Mouse (Mus musculus) CH12.LX (cell line): ENCODE results near the gene Psap. TPM values are rescaled to one million over a fixed set of nuclear protein-coding genes. Genes with fewer than 3 reads are reported as not detected.

Experiments used
- DNase-seq: peaks from one replicate; pipeline ENCODE4 v3.0.0-alpha.2; 2013; ENCODE audit errors: extremely low read depth
- H3K27ac ChIP-seq: 2 replicates; pipeline ENCODE4 v1.5.1; 2012; ENCODE audit warnings: low read depth, mild to moderate bottlenecking, control low read depth, moderate library complexity; ENCODE audit not compliant: insufficient read depth
- H3K27me3 ChIP-seq: replicated peaks from 2 replicates; pipeline ENCODE3; 2012; ENCODE audit warnings: inconsistent platforms
- H3K36me3 ChIP-seq, 2 experiments: replicated peaks in 1 of 2; 2 replicates each; pipeline versions ENCODE3 to v1.6.1; 2012; ENCODE audit warnings: inconsistent platforms in 1 of 2, low read length in 1 of 2, mild to moderate bottlenecking in 1 of 2, mixed read lengths in 1 of 2, moderate library complexity in 1 of 2; ENCODE audit not compliant: control insufficient read depth in 1 of 2, insufficient read depth in 1 of 2
- H3K4me1 ChIP-seq, 2 experiments: 2 replicates each; pipeline ENCODE4 v1.6.1; 2012; ENCODE audit warnings: inconsistent platforms in 1 of 2, moderate library complexity in 1 of 2; ENCODE audit not compliant: insufficient read depth in 2 of 2, control insufficient read depth in 1 of 2
- H3K4me2 ChIP-seq: 2 replicates; pipeline ENCODE4 v1.6.1; 2012; ENCODE audit warnings: low read depth, mild to moderate bottlenecking, control low read depth; ENCODE audit not compliant: poor library complexity, insufficient read depth, severe bottlenecking
- H3K4me3 ChIP-seq, 3 experiments: fragments of 150-350 bp in 1 of 3; sonication (generic) in 1 of 3; replicated peaks in 1 of 3; 2 replicates each; pipeline versions ENCODE3 to v1.5.1; 2011 to 2012; ENCODE audit warnings: low read depth in 2 of 3, low read length in 2 of 3, mild to moderate bottlenecking in 2 of 3, moderate library complexity in 2 of 3, control low read depth in 1 of 3, improper control_type of control experiment in 1 of 3, inconsistent platforms in 1 of 3, mixed read lengths in 1 of 3; ENCODE audit not compliant: poor library complexity in 1 of 3
- H3K79me2 ChIP-seq: replicated peaks from 2 replicates; pipeline ENCODE4 v1.6.1; 2012; ENCODE audit warnings: mild to moderate bottlenecking, moderate library complexity; ENCODE audit not compliant: control insufficient read depth, poor library complexity, insufficient read depth, severe bottlenecking; ENCODE audit errors: extremely low read depth
- H3K9ac ChIP-seq: 2 replicates; pipeline ENCODE4 v1.6.1; 2012; ENCODE audit warnings: low read depth, mild to moderate bottlenecking, control low read depth, moderate library complexity; ENCODE audit not compliant: insufficient read depth
- H3K9me3 ChIP-seq: replicated peaks from 2 replicates; pipeline ENCODE3; 2012; ENCODE audit warnings: low read length, inconsistent platforms, mixed read lengths
- BHLHE40 ChIP-seq: IDR thresholded peaks from 2 replicates; pipeline ENCODE4 v1.6.1; 2011; ENCODE audit warnings: mild to moderate bottlenecking, low read depth, low read length, improper control_type of control experiment
- ELF1 ChIP-seq: IDR thresholded peaks from 2 replicates; pipeline ENCODE4 v1.6.1; 2014; ENCODE audit warnings: low read depth, mild to moderate bottlenecking, inconsistent platforms, low read length, improper control_type of control experiment
- ETS1 ChIP-seq: conservative IDR thresholded peaks from 2 replicates; pipeline ENCODE4 v1.6.1; 2012; ENCODE audit warnings: low read depth, mild to moderate bottlenecking, inconsistent platforms, low read length, improper control_type of control experiment, moderate library complexity
- GABPA ChIP-seq: IDR thresholded peaks from 2 replicates; pipeline ENCODE4 v1.6.1; 2012; ENCODE audit warnings: low read depth, low read length, improper control_type of control experiment, inconsistent platforms; ENCODE audit not compliant: insufficient replicate concordance
- IRF4 ChIP-seq: IDR thresholded peaks from 2 replicates; pipeline ENCODE4 v1.6.1; 2014; ENCODE audit warnings: low read depth, mild to moderate bottlenecking, inconsistent platforms, low read length, improper control_type of control experiment
- JUND ChIP-seq: conservative IDR thresholded peaks from 2 replicates; pipeline ENCODE4 v1.6.1; 2011; ENCODE audit warnings: low read depth, low read length, improper control_type of control experiment
- KAT2A ChIP-seq: IDR thresholded peaks from 2 replicates; pipeline ENCODE4 v1.6.1; 2012; ENCODE audit warnings: low read length, improper control_type of control experiment, inconsistent platforms; ENCODE audit not compliant: insufficient replicate concordance
- MAFK ChIP-seq: IDR thresholded peaks from 2 replicates; pipeline ENCODE4 v1.6.1; 2011; ENCODE audit warnings: low read length, improper control_type of control experiment; ENCODE audit not compliant: insufficient replicate concordance
- MAX ChIP-seq: IDR thresholded peaks from 2 replicates; pipeline ENCODE4 v1.6.1; 2011; ENCODE audit warnings: low read length, improper control_type of control experiment
- MYC ChIP-seq: IDR thresholded peaks from 2 replicates; pipeline ENCODE4 v1.6.1; 2011; ENCODE audit warnings: low read depth, mild to moderate bottlenecking, improper control_type of control experiment, low read length
- NELFE ChIP-seq: IDR thresholded peaks from 2 replicates; pipeline ENCODE4 v1.6.1; 2011; ENCODE audit warnings: low read depth, low read length, improper control_type of control experiment
- NRF1 ChIP-seq: IDR thresholded peaks from 2 replicates; pipeline ENCODE4 v1.6.1; 2014; ENCODE audit warnings: low read depth, mild to moderate bottlenecking, inconsistent platforms, low read length, improper control_type of control experiment, moderate library complexity
- POLR2A ChIP-seq: IDR thresholded peaks from 2 replicates; pipeline ENCODE4 v1.6.1; 2011; ENCODE audit warnings: low read depth, mild to moderate bottlenecking, improper control_type of control experiment, low read length
- RCOR1 ChIP-seq: conservative IDR thresholded peaks from 2 replicates; pipeline ENCODE4 v1.6.1; 2012; ENCODE audit warnings: low read depth, mild to moderate bottlenecking, inconsistent platforms, low read length, improper control_type of control experiment
- SIN3A ChIP-seq: IDR thresholded peaks from 2 replicates; pipeline ENCODE4 v1.6.1; 2012; ENCODE audit warnings: low read length, improper control_type of control experiment, inconsistent platforms
- ZC3H11A ChIP-seq: IDR thresholded peaks from 2 replicates; pipeline ENCODE4 v1.6.1; 2012; ENCODE audit warnings: low read depth, mild to moderate bottlenecking, inconsistent platforms, low read length, improper control_type of control experiment
- ZMIZ1 ChIP-seq: IDR thresholded peaks from 2 replicates; pipeline ENCODE4 v1.6.1; 2012; ENCODE audit warnings: low read depth, mild to moderate bottlenecking, inconsistent platforms, low read length, improper control_type of control experiment
- dilution Hi-C: fragments of 300-500 bp; cut with MboI; formaldehyde crosslinking; loops from 2 replicates; pipeline ENCODE4 v1.14.3; 2020; ENCODE audit warnings: low sequenced_read_pairs; ENCODE audit not compliant: extremely low pct_unique_long_range_greater_than_20kb, extremely low pct_ligation_motif_present
- in situ Hi-C: fragments of 300-500 bp; cut with MboI; formaldehyde crosslinking; loops from 3 replicates; pipeline ENCODE4 v1.14.3; 2019; ENCODE audit warnings: low sequenced_read_pairs, low pct_ligation_motif_present, low pct_unique_long_range_greater_than_20kb, mixed read lengths
- polyA plus RNA-seq: library from polyadenylated mRNA; unstranded; fragments of >175 nt; gene quantifications from 2 replicates; pipeline ENCODE4 v1.2.1, GENCODE M21; 2012; ENCODE audit warnings: low read depth; ENCODE audit not compliant: insufficient read length
- total RNA-seq, 2 experiments: library from RNA; depleted of rRNA; stranded (reverse); fragments of 300-350 nt in 1 of 2; fragments of >200 nt in 1 of 2; gene quantifications; 2 replicates each; pipeline ENCODE4 v1.2.3; 2012 to 2014

The Psap gene
- total and polyA plus RNA-seq, 3 experiments = 223 to 470 (median 300) TPM

GRCm38 (mm10) chr10:60292209-60292608 is 14.8 kb downstream of the Psap start:
- H3K27me3 ChIP-seq = no peaks in the 10 kb centered on the region
- dilution Hi-C loops (no loop called here), in situ Hi-C loops (no loop called here)
- no peak for DNase-seq
- TF ChIP-seq ZMIZ1 = no peak
- no peak for TF ChIP-seq ETS1
- H3K4me1 ChIP-seq = peaks cover 42 to 60% of the 10 kb centered on the region in 2 experiments
- H3K9me3 ChIP-seq = no peaks in the 10 kb centered on the region
- no peak overlapping the region for H3K27ac ChIP-seq
- no peak overlapping the region for H3K4me2 ChIP-seq
- H3K4me3 ChIP-seq = no peak overlapping the region
- peaks cover 53% of the 10 kb centered on the region for H3K79me2 ChIP-seq
- H3K9ac ChIP-seq = no peak overlapping the region
- H3K36me3 ChIP-seq = peaks cover 55 to 72% of the 10 kb centered on the region in 2 experiments

- Histone ChIP-seq H3K4me1 (peaks cover 23 to 35% of the 10 kb centered on the region in 2 experiments), H3K4me3 (no peak overlapping the region)
These were observed 17.2 kb downstream of the Psap start for GRCm38 (mm10) chr10:60294621-60295020.

GRCm38 (mm10) chr10:60295356-60295755 is 17.9 kb downstream of the Psap start:
- Histone ChIP-seq H3K4me3 (no peak overlapping the region), H3K27ac (no peak overlapping the region), H3K9me3 (no peaks in the 10 kb centered on the region), H3K27me3 (no peaks in the 10 kb centered on the region), H3K36me3 (peaks cover 83 to 93% of the 10 kb centered on the region in 2 experiments), H3K79me2 (peaks cover 21% of the 10 kb centered on the region), H3K9ac (no peak overlapping the region), H3K4me1 (peaks cover 15 to 29% of the 10 kb centered on the region in 2 experiments), H3K4me2 (no peak overlapping the region)
- in situ Hi-C loops (no loop called here), dilution Hi-C loops (no loop called here)
- no peak for DNase-seq
- TF ChIP-seq RCOR1 (no peak), POLR2A (no peak), NRF1 (no peak), ELF1 (no peak), MYC (no peak), MAX (no peak), BHLHE40 (no peak), JUND (no peak), MAFK (no peak), ZC3H11A (no peak), GABPA (no peak), SIN3A (no peak), ETS1 (no peak), NELFE (no peak), KAT2A (no peak)

More at GRCm38 (mm10) chr10:60294621-60295020, 17.2 kb downstream of the Psap start:
- Histone ChIP-seq H3K9ac (no peak overlapping the region), H3K79me2 (peaks cover 29% of the 10 kb centered on the region)
- TF ChIP-seq IRF4 (no peak), RCOR1 (no peak)
- TF ChIP-seq, all 38 proteins: peak for 0
- H3K4me2 ChIP-seq = no peak overlapping the region
- in situ Hi-C loops (no loop called here), dilution Hi-C loops (no loop called here)
- no peak overlapping the region for H3K27ac ChIP-seq
- no peaks in the 10 kb centered on the region for H3K27me3 ChIP-seq
- no peaks in the 10 kb centered on the region for H3K9me3 ChIP-seq
- DNase-seq = no peak
- peaks cover 76 to 87% of the 10 kb centered on the region in 2 experiments for H3K36me3 ChIP-seq
